Mouse (Mus musculus) kidney, postnatal 14 days (tissue): ENCODE measurements around the gene Banp.
A peak's percentile ranks its signal among the peaks of the same experiment; 100 is the strongest.

ENCODE experiments used
- DNase-seq: peaks from one replicate; pipeline ENCODE4 v3.0.0; 2022; ENCODE audit warnings: mixed read lengths

The Banp gene

GRCm38 (mm10) chr8:121990506-121991255, 41.1 kb downstream of the Banp start:
- DNase-seq: no peak

GRCm38 (mm10) chr8:121991611-121992010, 42.1 kb downstream of the Banp start:
- no peak for DNase-seq

GRCm38 (mm10) chr8:121992911-121993310, 43.4 kb downstream of the Banp start:
- no peak for DNase-seq

- DNase-seq: no peak
Observed at GRCm38 (mm10) chr8:121995112-121995511, 45.6 kb downstream of the Banp start.

GRCm38 (mm10) chr8:121995895-121996294, 46.3 kb downstream of the Banp start:
- no peak for DNase-seq

GRCm38 (mm10) chr8:121998631-121999030, 49.1 kb downstream of the Banp start:
- no peak for DNase-seq

- no peak for DNase-seq
Observed at GRCm38 (mm10) chr8:121999211-121999610, 49.7 kb downstream of the Banp start.

GRCm38 (mm10) chr8:122001339-122002115, 52.0 kb downstream of the Banp start:
- DNase-seq: no peak

GRCm38 (mm10) chr8:122003646-122004045, 54.1 kb downstream of the Banp start:
- DNase-seq: no peak

GRCm38 (mm10) chr8:122004131-122004530, 54.6 kb downstream of the Banp start:
- no peak for DNase-seq

- DNase-seq: peak; percentile 17
Observed at GRCm38 (mm10) chr8:122005422-122006204, 56.1 kb downstream of the Banp start.

GRCm38 (mm10) chr8:122006688-122007484, 57.3 kb downstream of the Banp start:
- no peak for DNase-seq

GRCm38 (mm10) chr8:122008395-122008794, 58.8 kb downstream of the Banp start:
- DNase-seq: no peak

- no peak for DNase-seq
Observed at GRCm38 (mm10) chr8:122010638-122011037, 61.1 kb downstream of the Banp start.

- no peak for DNase-seq
Observed at GRCm38 (mm10) chr8:122011066-122011588, 61.6 kb downstream of the Banp start.

- no peak for DNase-seq
Observed at GRCm38 (mm10) chr8:122014606-122015005, 65.1 kb downstream of the Banp start.

- peak; percentile 34 for DNase-seq
Observed at GRCm38 (mm10) chr8:122018046-122018831, 68.7 kb downstream of the Banp start.

GRCm38 (mm10) chr8:122019162-122019561, 69.6 kb downstream of the Banp start:
- no peak for DNase-seq

- DNase-seq: no peak
Observed at GRCm38 (mm10) chr8:122020050-122020771, 70.7 kb downstream of the Banp start.

GRCm38 (mm10) chr8:122021725-122022124, 72.2 kb downstream of the Banp start:
- DNase-seq: peak; percentile 31

GRCm38 (mm10) chr8:122022274-122022673, 72.7 kb downstream of the Banp start:
- DNase-seq: peak; percentile 35
